Mouse (Mus musculus): ENCODE results near the gene Flad1.

DNA sequence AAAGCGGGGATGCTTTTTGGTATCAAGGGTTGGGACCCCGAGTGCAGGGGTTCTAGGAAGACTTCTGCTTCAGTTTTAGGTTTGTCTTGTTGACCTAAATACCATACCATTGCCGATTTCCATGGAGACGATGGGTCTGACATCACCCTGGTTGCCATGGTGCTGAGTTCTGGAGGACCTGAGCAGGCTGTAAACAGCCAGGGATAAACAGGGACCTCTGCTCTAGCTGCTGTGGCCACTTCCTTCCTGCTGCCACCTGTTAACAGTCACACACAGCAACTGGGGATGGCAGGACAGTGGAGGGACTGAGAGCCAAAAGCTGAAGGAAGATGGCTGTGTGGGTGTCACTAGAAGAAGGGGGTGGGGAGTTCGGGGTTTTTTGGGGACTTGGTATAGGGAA lies 25.6 kb upstream of the Flad1 start:
- no peak for TF ChIP-seq CTCF (IDR thresholded peaks at IDR 0.05; ENCODE audit: insufficient read depth, low read depth, low read length)
- no peak for TF ChIP-seq POLR2A (IDR thresholded peaks at IDR 0.05; ENCODE audit: insufficient read depth, low read depth, low read length)
